Mouse (Mus musculus) liver, embryonic 11.5 days (tissue): ENCODE results near the gene Fam208a. TPM values are rescaled to one million over a fixed set of nuclear protein-coding genes. Genes with fewer than 3 reads are reported as not detected.

Source experiments
- ATAC-seq: fragments of 200-750 bp; cut with Nextera tagmentation; replicated peaks from 2 replicates; pipeline ENCODE4 v1.8.0; 2017; ENCODE audit warnings: moderate number of reproducible peaks, mild to moderate bottlenecking, moderate TSS enrichment, moderate library complexity; ENCODE audit not compliant: low FRiP score
- DNase-seq: peaks from one replicate; pipeline ENCODE4 v3.0.0-alpha.2; 2017; ENCODE audit warnings: low spot score
- H3K27ac ChIP-seq: fragments of 300-500 bp; sonication (generic); 2 replicates; pipeline ENCODE4 v1.5.1; 2014; ENCODE audit warnings: mild to moderate bottlenecking, low read depth, low read length, control low read depth
- H3K27me3 ChIP-seq: fragments of 300-500 bp; sonication (generic); replicated peaks from 2 replicates; pipeline ENCODE4 v1.6.1; 2014; ENCODE audit warnings: low read length, mixed read lengths; ENCODE audit not compliant: control insufficient read depth, insufficient read depth
- H3K36me3 ChIP-seq: fragments of 300-500 bp; sonication (generic); 2 replicates; pipeline ENCODE4 v1.6.1; 2014; ENCODE audit warnings: mild to moderate bottlenecking, low read length, moderate library complexity, mixed read lengths; ENCODE audit not compliant: control insufficient read depth, insufficient read depth
- H3K4me1 ChIP-seq: fragments of 300-500 bp; sonication (generic); replicated peaks from 2 replicates; pipeline ENCODE4 v1.6.1; 2014; ENCODE audit warnings: low read length, mixed read lengths; ENCODE audit not compliant: control insufficient read depth, insufficient read depth
- H3K4me2 ChIP-seq: fragments of 300-500 bp; sonication (generic); 2 replicates; pipeline ENCODE4 v1.6.1; 2014; ENCODE audit warnings: mild to moderate bottlenecking, control low read depth, moderate library complexity
- H3K4me3 ChIP-seq: fragments of 300-500 bp; sonication (generic); 2 replicates; pipeline ENCODE4 v1.5.1; 2014; ENCODE audit warnings: low read depth, low read length, control low read depth
- H3K9ac ChIP-seq: fragments of 300-500 bp; sonication (generic); 2 replicates; pipeline ENCODE4 v1.6.1; 2014; ENCODE audit warnings: low read depth, low read length, control low read depth
- H3K9me3 ChIP-seq: fragments of 300-500 bp; sonication (generic); 2 replicates; pipeline ENCODE4 v1.6.1; 2016; ENCODE audit warnings: low read length, inconsistent platforms, mixed read lengths; ENCODE audit not compliant: control insufficient read depth
- WGBS: fragments of 180-500 bp; shearing (Covaris S2); extraction: QIAGEN DNeasy Blood & Tissue Kit; methylation state at CpG from one replicate; pipeline ENCODE4 v1.1.7; 2014; 5-methylcytosine and 5-hydroxymethylcytosine counted together
- polyA plus RNA-seq: library from polyadenylated mRNA; unstranded; fragments of >200 nt; fragmentation: Nextera tagmentation; extraction: Ambion mirVana; gene quantifications from 2 replicates; pipeline ENCODE4 v1.2.1, GENCODE M21; 2014

Gene Fam208a
- polyA plus RNA-seq: 11.0 and 11.4 TPM in 2 replicates

- H3K9ac ChIP-seq: peak within 1 kb of the TSS; percentile 96
- peaks cover 4% of the 10 kb centered on the region for H3K4me1 ChIP-seq
- peaks cover 8% of the 10 kb centered on the region for H3K36me3 ChIP-seq
- H3K9me3 ChIP-seq: peaks cover 13% of the 10 kb centered on the region
- H3K27me3 ChIP-seq: no peaks in the 10 kb centered on the region
- peak within 1 kb of the TSS; percentile 97 for H3K27ac ChIP-seq
- peak; percentile 91 for DNase-seq
- 2% methylated on average over 42 of the region's 43 CpGs for WGBS
- peak; percentile 96 for ATAC-seq
- peak within 1 kb of the TSS; percentile 89 for H3K4me2 ChIP-seq
- peak within 1 kb of the TSS; percentile 75 for H3K4me3 ChIP-seq
These were observed at the start of gene Fam208a for GRCm38 (mm10) chr14:27428573-27428972. Fam208a (plus strand) TSS chr14:27428834.

GRCm38 (mm10) chr14:27379404-27379803, 49.2 kb upstream of the Fam208a start:
- H3K4me2 ChIP-seq: peak overlapping the region; percentile 46

GRCm38 (mm10) chr14:27381459-27381858, 47.2 kb upstream of the Fam208a start:
- Histone ChIP-seq H3K9ac (no peak overlapping the region), H3K4me3 (no peak overlapping the region), H3K4me2 (no peak overlapping the region), H3K4me1 (no peaks in the 10 kb centered on the region), H3K9me3 (no peaks in the 10 kb centered on the region), H3K27me3 (no peaks in the 10 kb centered on the region), H3K27ac (no peak overlapping the region), H3K36me3 (no peaks in the 10 kb centered on the region)
- WGBS: 71% methylated on average over 7 of the region's 7 CpGs
- no peak for ATAC-seq
- DNase-seq: no peak

More at GRCm38 (mm10) chr14:27379404-27379803, 49.2 kb upstream of the Fam208a start:
- 48% methylated on average over 12 of the region's 12 CpGs for WGBS
- no peaks in the 10 kb centered on the region for H3K4me1 ChIP-seq
- DNase-seq: no peak
- H3K27me3 ChIP-seq: no peaks in the 10 kb centered on the region
- no peaks in the 10 kb centered on the region for H3K36me3 ChIP-seq
- no peak overlapping the region for H3K27ac ChIP-seq
- no peaks in the 10 kb centered on the region for H3K9me3 ChIP-seq
- H3K9ac ChIP-seq: no peak overlapping the region
- ATAC-seq: no peak
- H3K4me3 ChIP-seq: peak overlapping the region; percentile 20; the same call in 1 of the 2 replicates

- 82% methylated on average over 5 of the region's 5 CpGs for WGBS
- ATAC-seq: no peak
- Histone ChIP-seq H3K4me2 (no peak overlapping the region), H3K9me3 (no peaks in the 10 kb centered on the region), H3K27ac (no peak overlapping the region), H3K36me3 (no peaks in the 10 kb centered on the region), H3K4me3 (no peak overlapping the region), H3K27me3 (no peaks in the 10 kb centered on the region), H3K4me1 (no peaks in the 10 kb centered on the region), H3K9ac (no peak overlapping the region)
- no peak for DNase-seq
These were observed 45.3 kb upstream of the Fam208a start for GRCm38 (mm10) chr14:27383321-27383830.

GRCm38 (mm10) chr14:27384143-27384542, 44.5 kb upstream of the Fam208a start:
- WGBS: 87% methylated on average over 4 of the region's 4 CpGs
- H3K4me1 ChIP-seq: no peaks in the 10 kb centered on the region
- no peak overlapping the region for H3K4me2 ChIP-seq
- no peaks in the 10 kb centered on the region for H3K9me3 ChIP-seq
- H3K27ac ChIP-seq: no peak overlapping the region
- DNase-seq (no peak), ATAC-seq (no peak)
- no peaks in the 10 kb centered on the region for H3K36me3 ChIP-seq
- H3K27me3 ChIP-seq: no peaks in the 10 kb centered on the region
- no peak overlapping the region for H3K9ac ChIP-seq
- no peak overlapping the region for H3K4me3 ChIP-seq

- Histone ChIP-seq H3K4me3 (no peak overlapping the region), H3K36me3 (no peaks in the 10 kb centered on the region), H3K4me1 (no peaks in the 10 kb centered on the region), H3K27me3 (no peaks in the 10 kb centered on the region), H3K4me2 (no peak overlapping the region), H3K27ac (no peak overlapping the region), H3K9me3 (no peaks in the 10 kb centered on the region), H3K9ac (no peak overlapping the region)
- no peak for DNase-seq
- ATAC-seq: no peak
These were observed 40.0 kb upstream of the Fam208a start for GRCm38 (mm10) chr14:27388616-27389015.

- 67% methylated on average over 2 of the region's 2 CpGs for WGBS
- Histone ChIP-seq H3K4me3 (no peak overlapping the region), H3K4me1 (no peaks in the 10 kb centered on the region), H3K36me3 (no peaks in the 10 kb centered on the region), H3K27ac (no peak overlapping the region), H3K9me3 (no peaks in the 10 kb centered on the region), H3K4me2 (no peak overlapping the region), H3K9ac (no peak overlapping the region), H3K27me3 (no peaks in the 10 kb centered on the region)
- DNase-seq (no peak), ATAC-seq (no peak)
These were observed 38.9 kb upstream of the Fam208a start for GRCm38 (mm10) chr14:27389722-27390121.

GRCm38 (mm10) chr14:27390663-27391062, 38.0 kb upstream of the Fam208a start:
- H3K4me3 ChIP-seq: no peak overlapping the region
- no peak for DNase-seq
- WGBS: 80% methylated on average over 7 of the region's 7 CpGs

GRCm38 (mm10) chr14:27391776-27392308, 36.8 kb upstream of the Fam208a start:
- H3K27ac ChIP-seq: no peak overlapping the region
- H3K27me3 ChIP-seq: no peaks in the 10 kb centered on the region
- H3K9ac ChIP-seq: no peak overlapping the region
- no peak overlapping the region for H3K4me2 ChIP-seq
- no peak for DNase-seq
- no peaks in the 10 kb centered on the region for H3K4me1 ChIP-seq
- WGBS: 87% methylated on average over 9 of the region's 9 CpGs
- H3K36me3 ChIP-seq: no peaks in the 10 kb centered on the region
- ATAC-seq: no peak
- H3K4me3 ChIP-seq: no peak overlapping the region
- H3K9me3 ChIP-seq: no peaks in the 10 kb centered on the region

More at GRCm38 (mm10) chr14:27390663-27391062, 38.0 kb upstream of the Fam208a start:
- no peak overlapping the region for H3K27ac ChIP-seq
- ATAC-seq: no peak
- H3K4me2 ChIP-seq: no peak overlapping the region
- no peaks in the 10 kb centered on the region for H3K36me3 ChIP-seq
- no peaks in the 10 kb centered on the region for H3K4me1 ChIP-seq
- H3K9ac ChIP-seq: no peak overlapping the region
- H3K27me3 ChIP-seq: no peaks in the 10 kb centered on the region
- H3K9me3 ChIP-seq: no peaks in the 10 kb centered on the region
